11 mouse cellular contexts compared by ENCODE assay signal in the genomic region with DNA sequence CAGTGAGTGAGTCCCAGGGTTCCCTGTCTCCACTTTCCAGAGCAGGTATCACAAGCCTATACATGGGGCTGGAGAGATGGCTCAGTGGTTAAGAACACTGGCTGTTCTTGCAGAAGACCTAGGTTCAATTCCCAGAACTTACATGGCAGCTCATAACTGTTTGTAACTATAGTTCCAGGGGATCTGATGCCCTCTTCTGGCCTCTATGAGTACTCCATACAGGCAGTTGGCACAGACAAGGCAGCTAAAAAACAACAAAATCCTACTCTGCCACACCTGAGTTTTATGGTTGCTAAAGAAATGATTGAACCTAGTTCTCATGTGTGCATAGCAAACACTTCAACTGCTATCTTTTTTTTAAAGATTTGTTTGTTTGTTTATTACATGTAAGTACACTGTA. TPM values are rescaled to one million over a fixed set of nuclear protein-coding genes. Genes with fewer than 3 reads are reported as not detected.
DNase-seq lines count a peak whose midpoint lies in the region; ATAC-seq and TF ChIP-seq lines count a peak whose summit lies in the region.
"Had no signal": no experiment of that assay in that cellular context is flagged by ENCODE, and none has a peak within 500 bp of the region (broad histone marks: within the 10 kb centered on the region; RNA-seq: fewer than 3 reads in every experiment).

No protein-coding gene starts in this region.

- DNase-seq in layer of hippocampus, adult 2 months (ENCODE audit: low spot score in 2 of 2) = no peak
- no peak for DNase-seq in layer of hippocampus, postnatal 14 days (ENCODE audit: low spot score in 2 of 2)
- DNase-seq in A20 (ENCODE audit: low read depth, low spot score) = peak; percentile 56
- peak; percentile 33 for DNase-seq in ES-CJ7 (ENCODE audit: low read depth, low spot score)
- DNase-seq in liver, embryonic 14.5 days (ENCODE audit: low read depth in 3 of 3, low spot score in 3 of 3) = no peak
- DNase-seq in adrenal gland, postnatal 25 days = no peak
- no peak for DNase-seq in layer of hippocampus, adult 9-11 months
- no peak for DNase-seq in urinary bladder, adult 2 months (ENCODE audit: low spot score)
- DNase-seq: gastrocnemius, postnatal 10 days; kidney, postnatal 14 days; lung, postnatal 10 days had no signal

- H3K9ac ChIP-seq in liver, embryonic 14.5 days (replicated peaks) = no peak overlapping the region

- no peak for TF ChIP-seq EP300 in liver, embryonic 14.5 days (IDR thresholded peaks at IDR 0.05; ENCODE audit: low read depth)

- peaks cover 50% of the 10 kb centered on the region for H3K36me3 ChIP-seq in liver, embryonic 14.5 days (replicated peaks; ENCODE audit: control insufficient read depth, insufficient read depth, low read depth)

- no peaks in the 10 kb centered on the region for H3K27me3 ChIP-seq in liver, embryonic 14.5 days (ENCODE audit: control insufficient read depth, insufficient read depth, low read length)

- H3K4me1 ChIP-seq in liver, embryonic 14.5 days (replicated peaks; ENCODE audit: control insufficient read depth in 2 of 2, insufficient read depth in 2 of 2, low read length in 1 of 2) = peaks cover 5 to 8% of the 10 kb centered on the region in 2 experiments

- TF ChIP-seq CTCF in layer of hippocampus, adult 2 months (conservative IDR thresholded peaks at IDR 0.05) = peak; percentile 70
- peak; percentile 54 for TF ChIP-seq CTCF in liver, embryonic 14.5 days (IDR thresholded peaks at IDR 0.05; ENCODE audit: low read depth)

- no peak overlapping the region for H3K4me3 ChIP-seq in layer of hippocampus, adult 2 months
- no peak overlapping the region for H3K4me3 ChIP-seq in liver, embryonic 14.5 days (ENCODE audit: insufficient read depth in 1 of 2, low read depth in 2 of 2, low read length in 2 of 2)

- H3K4me2 ChIP-seq in liver, embryonic 14.5 days (ENCODE audit: low read depth) = no peak overlapping the region

- ATAC-seq in liver, embryonic 14.5 days (ENCODE audit: insufficient read depth) = 0 out of 2 replicates have a peak, but pooled peaks have one; percentile 22

- no peaks in the 10 kb centered on the region for H3K9me3 ChIP-seq in liver, embryonic 14.5 days (ENCODE audit: control insufficient read depth, low read length)

- peak overlapping the region; percentile 52; the same call in 1 of the 2 replicates for H3K27ac ChIP-seq in layer of hippocampus, adult 2 months
- H3K27ac ChIP-seq in liver, embryonic 14.5 days = no peak overlapping the region

RNA-seq across cellular contexts. Expression of gene Rab10, which starts 56.2 kb away (rescaled TPM):
- total RNA-seq in layer of hippocampus, adult 2 months (2021) = 100 to 1,000 TPM; 151 to 158 TPM
- 100 to 1,000 TPM; 199 to 202 TPM for total RNA-seq in layer of hippocampus, postnatal 14 days (2021)
- 19.9 and 28.7 TPM in 2 replicates for polyA plus RNA-seq in liver, embryonic 14.5 days (2012; rRNA removed)
- polyA plus RNA-seq in liver, embryonic 14.5 days (2014; fragmentation: Nextera tagmentation; extraction: Ambion mirVana) = 42.1 and 47.1 TPM in 2 replicates
- 200 and 227 TPM in 2 replicates for total RNA-seq in adrenal gland, postnatal 25 days (2021)
- 122 and 124 TPM in 2 replicates for polyA plus RNA-seq in urinary bladder, adult 2 months (2012; rRNA removed)

Comparison
In these comparisons a context has a peak if more than half of its experiments do, and no peak if none do; other contexts are left out.
1. DNase-seq: peak in A20 (single experiment) and ES-CJ7 (single experiment); none in layer of hippocampus, adult 2 months (0 of 2), layer of hippocampus, postnatal 14 days (0 of 2), liver, embryonic 14.5 days (0 of 3), adrenal gland, postnatal 25 days (single experiment), layer of hippocampus, adult 9-11 months (single experiment) and urinary bladder, adult 2 months (single experiment).